Mouse (Mus musculus) kidney, embryonic 14.5 days (tissue): ENCODE measurements around the gene Efhd2. TPM values are rescaled to one million over a fixed set of nuclear protein-coding genes. Genes with fewer than 3 reads are reported as not detected.

Experiments used
- ATAC-seq: fragments of 200-750 bp; cut with Nextera tagmentation; 2 replicates; pipeline ENCODE4 v1.8.0; 2017; ENCODE audit warnings: moderate number of reproducible peaks, mild to moderate bottlenecking, moderate TSS enrichment, moderate library complexity; ENCODE audit not compliant: low FRiP score, low TSS enrichment
- H3K27ac ChIP-seq: fragments of 300-500 bp; sonication (generic); 2 replicates; pipeline ENCODE4 v1.5.1; 2014; ENCODE audit warnings: low read depth, mild to moderate bottlenecking, low read length, moderate library complexity, mixed read lengths
- H3K27me3 ChIP-seq: fragments of 300-500 bp; sonication (generic); 2 replicates; pipeline ENCODE4 v1.6.1; 2014; ENCODE audit warnings: mild to moderate bottlenecking, low read length; ENCODE audit not compliant: control insufficient read depth, insufficient read depth
- H3K36me3 ChIP-seq: fragments of 300-500 bp; sonication (generic); 2 replicates; pipeline ENCODE4 v1.6.1; 2014; ENCODE audit warnings: low read length, mixed read lengths; ENCODE audit not compliant: control insufficient read depth, insufficient read depth
- H3K4me1 ChIP-seq: fragments of 300-500 bp; sonication (generic); 2 replicates; pipeline ENCODE4 v1.6.1; 2014; ENCODE audit warnings: low read length, mixed read lengths; ENCODE audit not compliant: control insufficient read depth, insufficient read depth
- H3K4me2 ChIP-seq: fragments of 300-500 bp; sonication (generic); replicated peaks from 2 replicates; pipeline ENCODE4 v1.6.1; 2014; ENCODE audit warnings: low read depth, mild to moderate bottlenecking, low read length
- H3K4me3 ChIP-seq: fragments of 300-500 bp; sonication (generic); 2 replicates; pipeline ENCODE4 v1.5.1; 2014; ENCODE audit warnings: mild to moderate bottlenecking, low read length
- H3K9ac ChIP-seq: fragments of 300-500 bp; sonication (generic); 2 replicates; pipeline ENCODE4 v1.6.1; 2014; ENCODE audit warnings: low read depth, mild to moderate bottlenecking, low read length, moderate library complexity
- H3K9me3 ChIP-seq: fragments of 300-500 bp; sonication (generic); 2 replicates; pipeline ENCODE4 v1.6.1; 2016; ENCODE audit warnings: low read length; ENCODE audit not compliant: control insufficient read depth
- WGBS: fragments of 180-500 bp; shearing (Covaris S2); extraction: QIAGEN DNeasy Blood & Tissue Kit; methylation state at CpG from one replicate; pipeline ENCODE4 v1.1.7; 2014; 5-methylcytosine and 5-hydroxymethylcytosine counted together
- polyA plus RNA-seq: library from polyadenylated mRNA; unstranded; fragments of >200 nt; fragmentation: Nextera tagmentation; extraction: Ambion mirVana; gene quantifications from 2 replicates; pipeline ENCODE4 v1.2.1, GENCODE M21; 2014

Efhd2 gene
- polyA plus RNA-seq, 1 experiment from 2014 or later, result 29.5 TPM

DNA sequence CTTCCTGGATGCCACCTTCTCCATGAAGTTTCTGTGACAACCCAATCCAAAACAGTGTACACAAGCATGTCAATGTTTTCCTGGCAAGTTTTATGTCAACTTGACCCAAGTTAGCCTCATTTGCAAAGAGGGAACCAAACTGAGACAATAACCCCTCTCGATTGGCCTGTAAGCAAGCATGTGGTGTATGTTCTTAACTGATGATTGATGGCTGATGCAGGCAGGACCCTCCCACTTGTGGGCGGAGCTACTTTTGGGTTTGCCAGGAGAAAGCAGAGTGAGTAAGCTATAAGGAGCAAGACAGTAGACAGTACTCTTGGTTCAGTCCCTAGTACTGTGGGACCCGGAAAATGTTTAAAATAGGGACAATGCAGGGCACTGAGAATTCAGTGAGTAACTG, 51.7 kb downstream of the Efhd2 start:
- Histone ChIP-seq H3K27me3 (no peaks in the 10 kb centered on the region), H3K4me3 (no peak overlapping the region), H3K36me3 (no peaks in the 10 kb centered on the region), H3K9me3 (no peaks in the 10 kb centered on the region), H3K4me2 (no peak overlapping the region), H3K27ac (no peak overlapping the region), H3K9ac (no peak overlapping the region), H3K4me1 (no peaks in the 10 kb centered on the region)
- ATAC-seq, result no peak
- 69% methylated on average over 3 of the region's 3 CpGs for WGBS

DNA sequence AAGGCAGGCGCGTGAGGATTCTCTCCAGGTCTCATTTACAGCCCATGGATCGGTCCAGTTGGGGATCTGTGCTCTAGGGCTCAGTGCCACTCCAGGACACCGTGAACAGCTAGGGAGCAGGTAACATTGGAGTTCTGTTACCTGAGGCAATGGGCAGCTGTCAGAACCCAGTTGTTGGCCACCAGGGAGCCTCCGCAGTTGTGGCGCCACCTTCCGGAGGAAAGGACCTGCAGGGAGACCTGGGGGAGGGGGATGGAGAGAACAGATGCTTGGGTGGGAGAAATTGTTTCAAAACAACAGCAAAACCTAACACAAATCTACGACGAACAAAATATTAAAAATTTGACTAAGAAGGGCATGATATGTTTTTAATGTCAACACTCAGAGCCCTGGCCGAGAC, 52.6 kb downstream of the Efhd2 start:
- no peak overlapping the region for H3K27ac ChIP-seq
- 77% methylated on average over 10 of the region's 10 CpGs for WGBS
- H3K4me1 ChIP-seq, result no peaks in the 10 kb centered on the region
- H3K9me3 ChIP-seq, result no peaks in the 10 kb centered on the region
- no peak for ATAC-seq
- no peak overlapping the region for H3K4me3 ChIP-seq
- no peaks in the 10 kb centered on the region for H3K36me3 ChIP-seq
- no peaks in the 10 kb centered on the region for H3K27me3 ChIP-seq
- no peak overlapping the region for H3K4me2 ChIP-seq
- H3K9ac ChIP-seq, result no peak overlapping the region

DNA sequence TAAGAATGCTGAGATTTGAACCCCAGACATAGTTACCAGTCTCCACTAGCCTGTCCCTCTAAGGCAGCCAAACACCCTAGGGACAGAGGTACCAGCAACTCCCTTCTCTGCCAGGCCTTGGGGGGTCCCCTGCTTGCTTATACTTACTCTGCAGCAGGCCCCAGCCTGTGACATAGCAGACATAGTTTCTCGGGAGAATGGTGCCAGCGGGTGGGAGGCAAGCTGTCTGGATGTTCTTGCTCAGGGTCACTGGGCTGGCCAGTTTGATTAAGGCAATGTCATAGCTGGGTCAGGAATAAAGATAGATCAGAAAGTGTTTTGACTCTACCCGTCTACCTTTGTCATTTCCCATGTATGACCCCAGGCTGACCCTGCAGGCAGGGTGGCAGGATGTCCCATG, 53.5 kb downstream of the Efhd2 start:
- H3K27me3 ChIP-seq, result no peaks in the 10 kb centered on the region
- H3K27ac ChIP-seq, result no peak overlapping the region
- H3K36me3 ChIP-seq, result no peaks in the 10 kb centered on the region
- WGBS, result 72% methylated on average over 3 of the region's 3 CpGs
- no peak overlapping the region for H3K4me2 ChIP-seq
- no peak overlapping the region for H3K9ac ChIP-seq
- no peak overlapping the region for H3K4me3 ChIP-seq
- H3K4me1 ChIP-seq, result no peaks in the 10 kb centered on the region
- no peaks in the 10 kb centered on the region for H3K9me3 ChIP-seq
- no peak for ATAC-seq

DNA sequence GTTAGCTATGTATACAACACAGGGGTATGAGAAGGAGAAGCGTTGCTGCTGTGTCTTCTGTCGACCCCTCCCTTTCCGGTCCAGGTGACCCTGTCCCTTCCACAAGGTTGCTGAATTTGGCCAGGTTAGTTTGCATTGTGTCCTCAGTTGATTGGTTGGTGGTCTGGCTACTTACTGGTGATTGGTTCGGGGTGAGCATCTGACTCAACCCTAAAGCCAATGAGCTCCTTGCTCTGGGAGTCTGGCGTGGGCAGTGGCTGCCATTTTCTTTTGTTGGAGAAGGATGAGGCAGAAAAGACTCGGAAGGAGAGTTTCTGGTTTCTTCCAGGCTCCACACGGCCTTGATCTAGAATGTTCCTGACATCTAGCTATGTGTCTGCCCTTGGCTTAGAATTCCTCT, 55.4 kb downstream of the Efhd2 start:
- no peak overlapping the region for H3K9ac ChIP-seq
- no peaks in the 10 kb centered on the region for H3K9me3 ChIP-seq
- H3K27me3 ChIP-seq, result no peaks in the 10 kb centered on the region
- 93% methylated on average over 7 of the region's 7 CpGs for WGBS
- no peaks in the 10 kb centered on the region for H3K4me1 ChIP-seq
- no peak overlapping the region for H3K27ac ChIP-seq
- no peak overlapping the region for H3K4me2 ChIP-seq
- peaks cover 8% of the 10 kb centered on the region; the same call in 1 of the 2 replicates for H3K36me3 ChIP-seq
- no peak overlapping the region for H3K4me3 ChIP-seq
- ATAC-seq, result no peak

DNA sequence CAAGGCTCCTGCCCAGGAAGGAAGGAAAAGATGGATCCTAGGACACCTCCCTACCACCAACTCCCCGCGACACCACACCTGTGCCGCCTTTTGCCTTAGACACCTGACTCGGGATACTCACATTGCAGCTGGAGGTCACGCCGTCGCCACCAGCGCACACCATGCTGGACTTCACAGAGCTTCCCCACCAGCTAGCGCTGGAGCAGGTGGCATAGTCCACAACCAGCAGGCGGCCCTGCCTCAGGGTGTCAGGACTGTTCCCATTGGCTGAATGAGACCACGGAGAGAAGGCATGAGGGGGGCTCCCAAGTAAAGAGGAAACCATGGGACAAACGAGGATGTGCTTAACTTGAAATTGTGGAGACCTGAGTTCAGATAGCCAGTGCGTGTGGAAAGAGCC, 55.9 kb downstream of the Efhd2 start:
- H3K4me2 ChIP-seq, result no peak overlapping the region
- no peak overlapping the region for H3K27ac ChIP-seq
- no peak for ATAC-seq
- peaks cover 12% of the 10 kb centered on the region; the same call in 1 of the 2 replicates for H3K36me3 ChIP-seq
- no peaks in the 10 kb centered on the region for H3K4me1 ChIP-seq
- WGBS, result 87% methylated on average over 13 of the region's 13 CpGs
- H3K9ac ChIP-seq, result no peak overlapping the region
- no peaks in the 10 kb centered on the region for H3K9me3 ChIP-seq
- H3K4me3 ChIP-seq, result no peak overlapping the region
- no peaks in the 10 kb centered on the region for H3K27me3 ChIP-seq

DNA sequence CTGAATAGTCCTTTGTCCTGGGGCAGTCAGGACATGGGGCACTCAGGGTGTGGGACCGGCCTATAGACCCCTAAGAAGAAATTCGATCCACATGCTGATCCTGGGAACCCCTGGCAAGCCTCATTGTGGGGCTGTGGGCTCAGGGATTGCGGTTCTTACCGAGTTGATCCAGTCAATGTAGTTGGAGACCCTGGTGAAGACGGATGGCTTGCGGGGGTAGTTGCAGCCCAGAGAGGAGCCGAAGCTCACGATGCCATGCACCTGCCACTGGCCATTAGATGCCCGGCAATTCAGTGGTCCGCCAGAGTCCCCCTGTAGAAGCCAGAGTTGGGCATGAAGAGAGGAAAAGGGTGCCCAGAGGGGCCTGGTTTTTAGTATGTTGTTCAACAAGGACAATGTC, 57.0 kb downstream of the Efhd2 start:
- no peaks in the 10 kb centered on the region for H3K4me1 ChIP-seq
- H3K9ac ChIP-seq, result no peak overlapping the region
- H3K4me3 ChIP-seq, result no peak overlapping the region
- WGBS, result 78% methylated on average over 10 of the region's 10 CpGs
- H3K36me3 ChIP-seq, result peaks cover 23% of the 10 kb centered on the region
- no peaks in the 10 kb centered on the region for H3K9me3 ChIP-seq
- ATAC-seq, result no peak
- H3K27ac ChIP-seq, result no peak overlapping the region
- no peak overlapping the region for H3K4me2 ChIP-seq
- no peaks in the 10 kb centered on the region for H3K27me3 ChIP-seq

DNA sequence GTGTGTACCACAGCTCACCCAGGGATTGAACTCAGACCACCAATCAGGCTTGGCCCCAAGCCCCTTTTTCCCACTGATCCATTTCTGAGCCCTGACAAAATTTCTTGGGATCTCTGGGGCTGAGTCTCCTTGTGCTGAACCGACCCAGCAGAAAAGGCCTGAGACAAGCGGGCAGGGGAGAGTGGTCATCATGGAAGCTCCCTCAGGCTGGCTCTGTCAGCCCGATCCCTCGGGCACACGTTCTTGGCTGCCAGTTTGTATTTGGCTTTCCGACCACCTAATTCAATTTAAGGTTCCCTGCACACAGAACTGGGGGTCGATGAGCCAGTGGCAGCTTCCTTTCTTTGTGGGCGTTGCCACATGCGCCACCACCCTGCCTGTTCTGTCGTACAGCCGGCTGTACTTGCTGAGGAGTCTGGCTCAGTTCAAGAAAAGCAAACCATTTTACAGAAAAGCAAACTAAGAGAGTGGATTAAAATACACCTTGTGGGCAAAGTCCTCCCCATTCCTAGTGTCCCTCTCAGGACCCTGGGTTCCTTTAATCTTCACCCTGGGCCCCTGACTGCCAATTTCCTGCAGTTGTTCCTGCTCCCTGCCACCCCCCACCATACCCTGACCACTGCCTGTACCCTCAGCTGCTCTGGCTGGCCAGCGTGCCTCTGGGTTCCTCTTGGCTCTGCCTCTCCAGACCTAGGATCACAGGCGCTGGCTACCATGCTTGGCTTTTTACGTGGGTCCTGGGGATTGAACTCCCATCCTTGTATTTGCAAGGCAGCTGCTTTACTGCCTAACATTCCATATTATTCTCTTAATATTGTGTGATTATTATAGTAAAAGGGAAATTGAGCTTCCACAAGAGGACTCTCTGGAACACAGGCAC, 57.7 kb downstream of the Efhd2 start:
- H3K36me3 ChIP-seq, result peaks cover 30% of the 10 kb centered on the region
- no peak overlapping the region for H3K4me3 ChIP-seq
- no peak overlapping the region for H3K27ac ChIP-seq
- no peak for ATAC-seq
- no peaks in the 10 kb centered on the region for H3K9me3 ChIP-seq
- WGBS, result 60% methylated on average over 14 of the region's 14 CpGs
- H3K9ac ChIP-seq, result no peak overlapping the region
- H3K4me2 ChIP-seq, result no peak overlapping the region
- no peaks in the 10 kb centered on the region for H3K4me1 ChIP-seq
- no peaks in the 10 kb centered on the region for H3K27me3 ChIP-seq

DNA sequence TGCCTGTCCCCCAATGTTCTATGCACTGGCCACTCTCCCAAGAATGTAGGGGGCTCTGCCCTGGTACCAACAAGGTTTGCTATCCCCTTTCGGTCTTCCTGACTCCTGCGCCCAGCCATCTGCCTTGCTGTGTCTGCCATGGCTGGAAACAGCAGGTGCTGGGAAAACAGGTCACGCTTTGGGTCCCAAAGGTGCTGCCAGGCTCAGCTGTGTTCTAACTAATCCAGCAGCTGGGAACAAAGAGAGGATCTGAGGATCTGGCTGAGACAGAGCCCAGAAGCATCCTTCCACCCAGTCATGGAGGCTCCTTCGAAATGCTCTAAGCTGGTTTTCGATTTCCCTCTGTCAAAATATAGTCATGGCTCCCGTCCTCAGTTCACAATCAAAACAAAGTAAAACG, 58.5 kb downstream of the Efhd2 start:
- H3K27me3 ChIP-seq, result no peaks in the 10 kb centered on the region
- ATAC-seq, result no peak

DNA sequence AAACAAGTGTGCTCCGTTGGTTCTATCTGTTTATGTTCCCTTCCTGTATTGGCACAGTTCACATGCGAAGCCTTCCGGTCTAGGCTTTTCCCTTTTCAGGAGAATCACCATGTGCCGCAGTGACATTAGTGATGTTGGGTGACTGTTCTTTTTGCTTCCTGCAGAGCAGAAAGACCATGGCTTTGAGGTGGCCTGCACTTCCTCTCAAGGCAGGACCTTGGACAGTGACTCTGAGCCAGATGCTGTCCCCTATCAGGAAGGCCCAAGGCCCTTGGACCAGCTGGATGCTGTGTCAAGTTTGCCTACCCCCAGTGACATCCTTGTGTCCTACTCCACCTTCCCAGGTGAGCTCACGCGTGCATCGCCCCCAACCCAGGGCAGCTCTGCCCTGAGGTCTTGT, 63.3 kb downstream of the Efhd2 start:
- H3K4me1 ChIP-seq, result no peaks in the 10 kb centered on the region
- ATAC-seq, result no peak
- H3K36me3 ChIP-seq, result peaks cover 78% of the 10 kb centered on the region
- WGBS, result 97% methylated on average over 7 of the region's 7 CpGs
- no peak overlapping the region for H3K4me2 ChIP-seq
- no peak overlapping the region for H3K9ac ChIP-seq
- H3K9me3 ChIP-seq, result no peaks in the 10 kb centered on the region
- H3K27ac ChIP-seq, result no peak overlapping the region
- no peaks in the 10 kb centered on the region for H3K27me3 ChIP-seq
- no peak overlapping the region for H3K4me3 ChIP-seq

More for the DNA sequence above, 58.5 kb downstream of the Efhd2 start:
- peaks cover 38% of the 10 kb centered on the region for H3K36me3 ChIP-seq
- no peak overlapping the region for H3K4me3 ChIP-seq
- H3K27ac ChIP-seq, result no peak overlapping the region
- H3K9me3 ChIP-seq, result no peaks in the 10 kb centered on the region
- no peak overlapping the region for H3K9ac ChIP-seq
- no peak overlapping the region for H3K4me2 ChIP-seq
- WGBS, result 89% methylated on average over 7 of the region's 7 CpGs
- H3K4me1 ChIP-seq, result no peaks in the 10 kb centered on the region
